Mouse (Mus musculus) embryonic facial prominence, embryonic 11.5 days (tissue): ENCODE measurements around the gene Coro1b. TPM values are rescaled to one million over a fixed set of nuclear protein-coding genes. Genes with fewer than 3 reads are reported as not detected.

Experiments
- ATAC-seq: fragments of 200-750 bp; cut with Nextera tagmentation; replicated peaks from 2 replicates; pipeline ENCODE4 v1.8.0; 2017; ENCODE audit warnings: low read depth; ENCODE audit not compliant: insufficient number of reproducible peaks, low FRiP score, low TSS enrichment
- DNase-seq: peaks from one replicate; pipeline ENCODE4 v3.0.0-alpha.2; 2015; ENCODE audit warnings: low spot score
- H3K27ac ChIP-seq: fragments of 300-500 bp; sonication (generic); replicated peaks from 2 replicates; pipeline ENCODE4 v1.5.1; 2014; ENCODE audit warnings: mild to moderate bottlenecking, low read depth, low read length, control low read depth
- H3K27me3 ChIP-seq: fragments of 300-500 bp; sonication (generic); 2 replicates; pipeline ENCODE4 v1.6.1; 2014; ENCODE audit warnings: mild to moderate bottlenecking, low read length, moderate library complexity, mixed read lengths; ENCODE audit not compliant: control insufficient read depth, insufficient read depth
- H3K36me3 ChIP-seq: fragments of 300-500 bp; sonication (generic); replicated peaks from 2 replicates; pipeline ENCODE4 v1.6.1; 2014; ENCODE audit warnings: low read depth, mild to moderate bottlenecking, low read length, moderate library complexity, mixed read lengths; ENCODE audit not compliant: control insufficient read depth, insufficient read depth
- H3K4me1 ChIP-seq: fragments of 300-500 bp; sonication (generic); 2 replicates; pipeline ENCODE4 v1.6.1; 2014; ENCODE audit warnings: low read length, mixed read lengths; ENCODE audit not compliant: control insufficient read depth, insufficient read depth
- H3K4me2 ChIP-seq: fragments of 300-500 bp; sonication (generic); 2 replicates; pipeline ENCODE4 v1.6.1; 2014; ENCODE audit warnings: low read depth, mild to moderate bottlenecking, control low read depth, low read length, moderate library complexity
- H3K4me3 ChIP-seq: fragments of 300-500 bp; sonication (generic); 2 replicates; pipeline ENCODE4 v1.5.1; 2014; ENCODE audit warnings: low read depth, low read length, control low read depth
- H3K9ac ChIP-seq: fragments of 300-500 bp; sonication (generic); replicated peaks from 2 replicates; pipeline ENCODE4 v1.6.1; 2014; ENCODE audit warnings: mild to moderate bottlenecking, control low read depth, low read length
- H3K9me3 ChIP-seq: fragments of 300-500 bp; sonication (generic); replicated peaks from 2 replicates; pipeline ENCODE4 v1.6.1; 2016; ENCODE audit warnings: mild to moderate bottlenecking, low read length, inconsistent platforms, mixed read lengths; ENCODE audit not compliant: control insufficient read depth
- WGBS: fragments of 180-500 bp; shearing (Covaris S2); extraction: QIAGEN DNeasy Blood & Tissue Kit; methylation state at CpG from one replicate; pipeline ENCODE4 v1.1.7; 2014; 5-methylcytosine and 5-hydroxymethylcytosine counted together
- polyA plus RNA-seq: library from polyadenylated mRNA; unstranded; fragments of >200 nt; fragmentation: Nextera tagmentation; extraction: Ambion mirVana; gene quantifications from 2 replicates; pipeline ENCODE4 v1.2.1, GENCODE M21; 2014

Coro1b gene
- polyA plus RNA-seq, 1 experiment from 2014 or later = 108 TPM

DNA sequence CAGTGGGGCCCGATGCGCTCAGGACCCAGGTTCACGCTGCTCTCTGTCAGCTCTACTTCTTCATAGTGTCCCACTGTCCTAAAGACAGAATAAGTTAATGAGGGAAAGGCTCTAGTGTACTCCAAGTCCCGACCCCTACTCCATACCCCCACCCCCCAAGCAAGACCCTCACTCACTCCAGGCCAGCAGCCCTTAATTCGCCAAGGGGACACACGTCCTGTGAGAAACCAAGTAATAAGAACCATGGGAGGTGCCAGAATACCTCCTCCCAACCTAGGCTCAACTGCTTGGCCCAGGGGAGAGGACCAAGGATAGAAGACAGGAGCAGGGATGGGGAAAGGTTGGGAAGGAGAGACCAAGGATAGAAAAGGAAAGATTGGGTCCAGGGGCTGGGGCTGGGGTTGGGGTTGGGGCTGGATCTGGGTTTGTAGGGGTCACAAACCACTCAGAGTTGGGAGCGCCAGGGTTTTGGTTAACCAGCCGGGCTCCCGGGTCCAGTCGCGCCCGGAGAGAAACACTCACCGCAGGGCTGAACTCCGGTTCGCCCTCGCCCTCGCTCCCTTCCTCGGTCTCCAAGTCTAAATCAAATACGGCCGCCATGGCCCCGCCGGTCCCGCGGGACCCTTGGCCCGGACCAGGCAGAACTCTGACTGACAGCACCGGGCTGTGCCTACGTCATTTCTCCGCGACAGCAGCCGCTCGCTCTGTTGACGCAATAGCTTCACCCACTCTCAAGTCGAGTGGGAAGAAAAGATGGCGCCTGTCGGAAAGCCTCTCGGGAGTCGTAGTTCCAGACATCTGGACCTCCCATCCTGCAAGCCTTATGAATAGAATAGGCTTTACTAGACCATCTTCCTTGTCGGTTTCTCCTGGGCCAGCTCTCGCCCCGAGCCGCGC lies 14.5 kb downstream of the Coro1b start, which contains the start of gene Rps6kb2:
TSS of gene Rps6kb2 (minus strand) at position 709 of the 897 bp plus-strand sequence.
- no peaks in the 10 kb centered on the region for H3K27me3 ChIP-seq
- peaks cover 2% of the 10 kb centered on the region for H3K36me3 ChIP-seq
- ATAC-seq (peak; percentile 80), DNase-seq (peak; percentile 98)
- H3K9me3 ChIP-seq = no peaks in the 10 kb centered on the region
- 6% methylated on average over 42 of the region's 42 CpGs for WGBS
- peak within 1 kb of the TSS; percentile 74 for H3K9ac ChIP-seq
- peak within 1 kb of the TSS; percentile 81 for H3K4me2 ChIP-seq
- H3K4me3 ChIP-seq = peak within 1 kb of the TSS; percentile 75
- no peak within 1 kb of the TSS for H3K27ac ChIP-seq
- H3K4me1 ChIP-seq = no peaks in the 10 kb centered on the region

DNA sequence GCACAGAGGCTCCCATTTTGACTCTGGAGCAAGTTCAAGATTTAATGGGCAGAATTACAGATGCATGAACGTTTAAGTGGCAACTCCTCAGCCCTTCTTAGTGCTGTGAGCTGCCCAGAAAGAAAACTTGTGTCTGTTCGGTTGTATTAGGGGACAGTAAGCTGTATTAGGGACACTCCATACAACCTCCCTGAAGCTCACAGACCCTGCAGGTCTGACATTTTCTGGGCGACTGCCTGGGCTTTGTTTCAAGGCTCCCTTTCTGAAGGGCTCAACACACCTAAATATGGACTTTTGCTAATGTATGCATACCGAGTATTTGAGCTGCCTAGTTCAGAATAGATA lies 15.1 kb downstream of the Coro1b start:
- ATAC-seq (0 out of 2 replicates have a peak, but pooled peaks have one; percentile 1), DNase-seq (no peak)
- peak overlapping the region; percentile 74 for H3K9ac ChIP-seq
- H3K9me3 ChIP-seq = no peaks in the 10 kb centered on the region
- peak overlapping the region; percentile 75 for H3K4me3 ChIP-seq
- H3K36me3 ChIP-seq = peaks cover 2% of the 10 kb centered on the region
- H3K4me2 ChIP-seq = peak overlapping the region; percentile 52
- H3K27me3 ChIP-seq = no peaks in the 10 kb centered on the region
- H3K4me1 ChIP-seq = no peaks in the 10 kb centered on the region
- H3K27ac ChIP-seq = no peak overlapping the region
- 37% methylated on average over 4 of the region's 4 CpGs for WGBS

DNA sequence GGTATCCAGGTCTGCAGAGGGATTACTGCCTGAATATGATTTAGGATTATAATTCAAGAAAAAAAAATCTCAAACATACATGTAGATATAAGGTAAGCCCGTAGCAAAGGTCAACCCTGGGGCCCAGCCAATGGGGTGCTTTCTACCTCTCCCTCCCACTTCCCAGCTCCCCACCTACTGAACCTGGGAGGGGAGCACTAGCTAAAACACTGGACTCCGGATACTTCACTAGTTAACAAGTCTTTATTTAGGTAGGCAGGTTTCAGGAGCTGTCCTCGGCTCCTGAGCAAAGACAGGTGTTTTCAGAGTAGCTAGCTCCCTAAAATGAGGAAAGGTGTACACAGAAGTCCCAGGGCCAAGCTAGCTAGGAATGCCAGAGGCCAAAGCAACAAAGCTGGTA lies 15.7 kb downstream of the Coro1b start:
- Histone ChIP-seq H3K4me2 (no peak overlapping the region), H3K36me3 (no peaks in the 10 kb centered on the region), H3K4me3 (no peak overlapping the region), H3K9me3 (no peaks in the 10 kb centered on the region), H3K4me1 (no peaks in the 10 kb centered on the region), H3K27me3 (no peaks in the 10 kb centered on the region), H3K9ac (no peak overlapping the region), H3K27ac (no peak overlapping the region)
- no peak for DNase-seq
- 83% methylated on average over 3 of the region's 3 CpGs for WGBS
- ATAC-seq = no peak

DNA sequence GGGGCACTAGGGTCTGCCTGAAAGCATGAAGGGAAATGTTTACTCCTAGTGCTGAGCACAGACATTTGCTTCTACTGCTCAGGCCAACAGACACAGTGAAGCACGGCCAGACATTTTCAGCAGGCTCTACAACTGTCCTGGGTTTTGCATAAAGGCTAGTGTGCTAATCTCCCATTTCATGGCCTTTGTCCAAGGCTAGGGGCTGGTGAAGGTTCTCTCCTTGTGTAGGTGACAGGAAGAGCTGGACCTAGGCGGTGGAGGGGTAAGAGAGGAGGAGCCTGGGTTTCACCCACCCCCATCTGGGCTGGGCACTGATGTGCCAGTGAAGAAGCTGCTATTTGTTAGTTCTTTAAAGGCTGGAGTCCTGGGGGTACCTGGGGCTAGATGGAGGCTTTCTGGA lies 16.3 kb downstream of the Coro1b start:
- H3K36me3 ChIP-seq = no peaks in the 10 kb centered on the region
- ATAC-seq (no peak), DNase-seq (no peak)
- no peak overlapping the region for H3K9ac ChIP-seq
- 69% methylated on average over 2 of the region's 2 CpGs for WGBS
- no peaks in the 10 kb centered on the region for H3K4me1 ChIP-seq
- H3K4me2 ChIP-seq = no peak overlapping the region
- H3K27me3 ChIP-seq = no peaks in the 10 kb centered on the region
- H3K9me3 ChIP-seq = no peaks in the 10 kb centered on the region
- no peak overlapping the region for H3K27ac ChIP-seq
- no peak overlapping the region for H3K4me3 ChIP-seq

DNA sequence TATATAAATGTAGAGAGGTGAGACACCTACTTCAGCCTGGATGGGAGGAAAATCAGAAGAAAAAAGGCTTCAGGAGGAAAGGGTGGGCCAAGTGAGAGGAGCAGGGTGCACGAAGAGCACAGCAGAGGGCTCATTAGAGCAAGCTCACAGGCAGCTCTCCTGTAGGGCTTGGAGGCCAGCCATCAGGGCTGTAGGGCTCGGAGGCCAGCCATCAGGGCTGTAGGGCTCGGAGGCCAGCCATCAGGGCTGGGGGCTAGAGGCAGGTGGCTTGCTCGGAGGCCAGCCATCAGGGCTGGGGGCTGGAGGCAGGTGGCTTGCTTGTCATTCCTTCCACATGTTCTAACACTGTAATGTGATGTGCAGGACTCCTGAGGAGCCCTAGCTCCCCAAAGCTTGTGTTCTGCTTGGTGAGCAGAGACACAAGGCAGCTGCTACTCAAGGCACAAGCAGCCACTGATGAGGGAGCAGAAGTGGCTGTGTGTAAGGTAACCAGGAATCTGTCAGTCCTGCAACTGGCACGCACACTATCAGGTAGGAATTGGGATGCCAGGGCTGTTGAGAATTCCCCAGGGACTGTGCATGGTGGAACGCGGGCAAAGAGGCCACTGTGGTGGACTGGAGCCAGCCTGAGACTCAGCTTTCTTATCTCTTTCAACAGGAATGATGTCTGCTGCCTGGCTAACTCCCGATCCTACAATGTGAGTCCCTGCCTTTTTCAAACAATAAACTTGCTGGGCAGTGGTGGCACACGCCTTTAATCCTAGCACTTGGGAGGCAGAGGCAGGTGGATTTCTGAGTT lies 18.5 kb downstream of the Coro1b start:
- peaks cover 6% of the 10 kb centered on the region; the same call in 1 of the 2 replicates for H3K4me1 ChIP-seq
- ATAC-seq (no peak), DNase-seq (no peak)
- no peak overlapping the region for H3K9ac ChIP-seq
- H3K27me3 ChIP-seq = no peaks in the 10 kb centered on the region
- WGBS = 81% methylated on average over 9 of the region's 9 CpGs
- H3K4me2 ChIP-seq = no peak overlapping the region
- no peak overlapping the region for H3K27ac ChIP-seq
- H3K4me3 ChIP-seq = no peak overlapping the region
- H3K36me3 ChIP-seq = no peaks in the 10 kb centered on the region
- H3K9me3 ChIP-seq = no peaks in the 10 kb centered on the region

DNA sequence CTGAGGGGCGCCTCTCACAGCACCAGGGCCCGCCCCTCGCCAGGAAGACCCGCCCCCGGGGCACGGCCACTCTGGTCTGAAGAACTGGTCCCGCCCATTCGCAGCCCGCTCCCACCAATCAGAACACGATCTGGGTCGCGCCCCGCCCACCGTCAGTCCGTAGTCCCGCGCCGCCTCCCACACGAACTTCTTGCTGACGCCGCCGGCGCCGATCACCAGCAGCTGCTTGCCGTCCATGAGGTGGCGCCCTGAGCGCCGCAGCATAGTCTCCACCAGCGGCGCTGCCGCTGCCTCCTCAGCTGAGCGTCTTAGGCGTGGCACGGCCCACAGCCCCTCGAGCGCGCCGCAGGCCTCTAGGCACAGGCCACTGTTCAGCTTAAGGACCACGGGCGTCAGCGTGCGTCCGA lies 21.0 kb downstream of the Coro1b start:
- H3K4me3 ChIP-seq = peak overlapping the region; percentile 40
- H3K4me1 ChIP-seq = peaks cover 6% of the 10 kb centered on the region; the same call in 1 of the 2 replicates
- H3K36me3 ChIP-seq = no peaks in the 10 kb centered on the region
- H3K9ac ChIP-seq = peak overlapping the region; percentile 72
- under 1% methylated on average over 43 of the region's 43 CpGs for WGBS
- peak overlapping the region; percentile 54 for H3K27ac ChIP-seq
- peak overlapping the region; percentile 86 for H3K4me2 ChIP-seq
- DNase-seq (peak; percentile 100), ATAC-seq (peak; percentile 93)
- H3K9me3 ChIP-seq = no peaks in the 10 kb centered on the region
- H3K27me3 ChIP-seq = no peaks in the 10 kb centered on the region

DNA sequence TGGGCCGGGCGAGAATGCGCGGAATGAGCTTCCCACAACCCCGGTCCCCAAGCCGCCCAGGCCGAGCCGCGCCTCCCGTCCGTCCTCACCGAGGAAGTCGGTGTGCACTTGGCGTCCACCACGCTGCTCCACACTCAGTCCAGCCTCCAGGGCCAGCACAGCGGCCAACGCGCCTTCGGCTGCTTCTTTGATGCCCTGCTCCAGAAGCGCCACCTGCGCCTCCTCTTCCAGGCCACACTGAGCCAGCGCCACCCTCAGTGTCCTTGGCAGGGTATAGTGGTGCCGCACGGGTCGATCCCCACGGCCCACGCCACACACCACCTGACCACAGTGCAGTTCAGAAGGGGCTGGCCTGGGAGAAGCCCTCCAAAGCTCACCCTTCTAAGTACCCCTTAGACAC lies 21.4 kb downstream of the Coro1b start:
- Histone ChIP-seq H3K4me2 (peak overlapping the region; percentile 86), H3K9ac (peak overlapping the region; percentile 72), H3K9me3 (no peaks in the 10 kb centered on the region), H3K27ac (peak overlapping the region; percentile 54), H3K27me3 (no peaks in the 10 kb centered on the region), H3K36me3 (no peaks in the 10 kb centered on the region), H3K4me1 (peaks cover 6% of the 10 kb centered on the region; the same call in 1 of the 2 replicates), H3K4me3 (peak overlapping the region; percentile 40)
- 7% methylated on average over 27 of the region's 27 CpGs for WGBS
- DNase-seq = no peak
- no peak; the same call in 1 of the 2 replicates for ATAC-seq
